Mouse (Mus musculus): ENCODE results near the gene Ccdc81. TPM values are rescaled to one million over a fixed set of nuclear protein-coding genes. Genes with fewer than 3 reads are reported as not detected.

Ccdc81 gene
- total RNA-seq (2012; rRNA removed): 0.11 and 0.13 TPM in 2 replicates

GRCm38 (mm10) chr7:89903442-89904343, at the start of gene Ccdc81:
Gene Ccdc81, minus strand, starts transcription at chr7:89903629.
- TF ChIP-seq ZNF384 (IDR thresholded peaks at IDR 0.05; ENCODE audit: low read depth, low read length): no peak
- TF ChIP-seq MAFK (IDR thresholded peaks at IDR 0.05; ENCODE audit: insufficient read depth, low read depth, low read length): no peak
- no peak for TF ChIP-seq HCFC1 (IDR thresholded peaks at IDR 0.05; ENCODE audit: borderline replicate concordance, insufficient read depth, low read length)
- TF ChIP-seq ZC3H11A (IDR thresholded peaks at IDR 0.05; ENCODE audit: borderline replicate concordance, low read depth, low read length): no peak
- TF ChIP-seq CHD2 (IDR thresholded peaks at IDR 0.05; ENCODE audit: low read depth, low read length): no peak
- Histone ChIP-seq H3K9ac (ENCODE audit: insufficient read depth, low read depth, low read length, poor library complexity, severe bottlenecking) (no peak within 1 kb of the TSS), H3K36me3 (ENCODE audit: control insufficient read depth, insufficient read depth, low read length, poor library complexity, severe bottlenecking) (no peaks in the 10 kb centered on the region), H3K4me3 (ENCODE audit: insufficient read depth in 1 of 2, low read depth in 1 of 2, low read length in 2 of 2, poor library complexity in 1 of 2, severe bottlenecking in 1 of 2) (no peak within 1 kb of the TSS), H3K27ac (ENCODE audit: insufficient read depth, low read depth, low read length, poor library complexity, severe bottlenecking) (no peak within 1 kb of the TSS), H3K9me3 (ENCODE audit: control insufficient read depth, insufficient read depth, low read depth, low read length) (no peaks in the 10 kb centered on the region), H3K4me1 (ENCODE audit: control insufficient read depth in 2 of 2, insufficient read depth in 2 of 2, low read length in 2 of 2, poor library complexity in 1 of 2) (peaks cover 6% of the 10 kb centered on the region in 2 experiments; a peak in 2 of 4 replicates)
- DNase-seq (ENCODE audit: low read depth, low spot score): peak; percentile 39
- in situ Hi-C loops (cut with MboI; ENCODE audit: low sequenced_read_pairs in 2 of 2, unreplicated experiment in 2 of 2): no loop called here

- Histone ChIP-seq H3K4me3 (ENCODE audit: insufficient read depth in 1 of 2, low read depth in 1 of 2, low read length in 2 of 2, poor library complexity in 1 of 2, severe bottlenecking in 1 of 2) (no peak overlapping the region), H3K4me1 (ENCODE audit: control insufficient read depth in 2 of 2, insufficient read depth in 2 of 2, low read length in 2 of 2, poor library complexity in 1 of 2) (peaks cover 0 to 2% of the 10 kb centered on the region in 2 experiments; a peak in 1 of 4 replicates), H3K9ac (ENCODE audit: insufficient read depth, low read depth, low read length, poor library complexity, severe bottlenecking) (no peak overlapping the region), H3K36me3 (ENCODE audit: control insufficient read depth, insufficient read depth, low read length, poor library complexity, severe bottlenecking) (no peaks in the 10 kb centered on the region), H3K27ac (ENCODE audit: insufficient read depth, low read depth, low read length, poor library complexity, severe bottlenecking) (no peak overlapping the region; the same call in 1 of the 2 replicates), H3K9me3 (ENCODE audit: control insufficient read depth, insufficient read depth, low read depth, low read length) (no peaks in the 10 kb centered on the region; the same call in 1 of the 2 replicates)
- TF ChIP-seq CHD2 (IDR thresholded peaks at IDR 0.05; ENCODE audit: low read depth, low read length) (no peak), ZC3H11A (IDR thresholded peaks at IDR 0.05; ENCODE audit: borderline replicate concordance, low read depth, low read length) (no peak), ZNF384 (IDR thresholded peaks at IDR 0.05; ENCODE audit: low read depth, low read length) (no peak; the same call in 1 of the 2 replicates), MAFK (IDR thresholded peaks at IDR 0.05; ENCODE audit: insufficient read depth, low read depth, low read length) (no peak), HCFC1 (IDR thresholded peaks at IDR 0.05; ENCODE audit: borderline replicate concordance, insufficient read depth, low read length) (no peak)
- no peak for DNase-seq (ENCODE audit: low read depth, low spot score)
- in situ Hi-C loops (cut with MboI; ENCODE audit: low sequenced_read_pairs in 2 of 2, unreplicated experiment in 2 of 2): no loop called here
Observed at GRCm38 (mm10) chr7:89949403-89949802, 46.0 kb upstream of the Ccdc81 start.

DNA sequence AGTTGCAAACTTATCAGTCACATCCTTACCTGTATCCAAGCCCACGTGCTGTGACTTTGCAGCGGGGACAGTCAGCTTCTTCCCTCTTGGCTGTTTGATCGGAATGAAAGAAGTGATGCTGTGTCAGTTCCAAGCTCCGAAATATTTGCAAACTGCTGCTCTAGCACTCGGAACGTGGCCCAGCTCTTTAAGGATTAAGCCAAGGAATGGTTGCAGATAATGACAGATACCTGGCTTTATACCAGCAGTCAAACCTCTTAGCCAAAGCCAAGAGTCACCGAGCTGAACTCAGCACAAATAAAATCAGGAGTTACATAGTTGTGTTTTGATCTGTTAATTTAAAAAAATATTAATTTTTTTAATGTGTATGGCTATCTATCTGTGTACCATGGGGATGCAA, 44.6 kb upstream of the Ccdc81 start:
- H3K36me3 ChIP-seq (ENCODE audit: control insufficient read depth, insufficient read depth, low read length, poor library complexity, severe bottlenecking): no peaks in the 10 kb centered on the region
- H3K27ac ChIP-seq (ENCODE audit: insufficient read depth, low read depth, low read length, poor library complexity, severe bottlenecking): no peak overlapping the region
- TF ChIP-seq HCFC1 (IDR thresholded peaks at IDR 0.05; ENCODE audit: borderline replicate concordance, insufficient read depth, low read length) (no peak), CHD2 (IDR thresholded peaks at IDR 0.05; ENCODE audit: low read depth, low read length) (no peak), MAFK (IDR thresholded peaks at IDR 0.05; ENCODE audit: insufficient read depth, low read depth, low read length) (no peak), ZC3H11A (IDR thresholded peaks at IDR 0.05; ENCODE audit: borderline replicate concordance, low read depth, low read length) (no peak), ZNF384 (IDR thresholded peaks at IDR 0.05; ENCODE audit: low read depth, low read length) (no peak)
- peaks cover 0 to 2% of the 10 kb centered on the region in 2 experiments; a peak in 1 of 4 replicates for H3K4me1 ChIP-seq (ENCODE audit: control insufficient read depth in 2 of 2, insufficient read depth in 2 of 2, low read length in 2 of 2, poor library complexity in 1 of 2)
- H3K9ac ChIP-seq (ENCODE audit: insufficient read depth, low read depth, low read length, poor library complexity, severe bottlenecking): no peak overlapping the region
- DNase-seq (ENCODE audit: low read depth, low spot score): no peak
- in situ Hi-C loops (cut with MboI; ENCODE audit: low sequenced_read_pairs in 2 of 2, unreplicated experiment in 2 of 2): no loop called here
- peaks cover 1% of the 10 kb centered on the region; the same call in 1 of the 2 replicates for H3K9me3 ChIP-seq (ENCODE audit: control insufficient read depth, insufficient read depth, low read depth, low read length)
- H3K4me3 ChIP-seq (ENCODE audit: insufficient read depth in 1 of 2, low read depth in 1 of 2, low read length in 2 of 2, poor library complexity in 1 of 2, severe bottlenecking in 1 of 2): no peak overlapping the region

DNA sequence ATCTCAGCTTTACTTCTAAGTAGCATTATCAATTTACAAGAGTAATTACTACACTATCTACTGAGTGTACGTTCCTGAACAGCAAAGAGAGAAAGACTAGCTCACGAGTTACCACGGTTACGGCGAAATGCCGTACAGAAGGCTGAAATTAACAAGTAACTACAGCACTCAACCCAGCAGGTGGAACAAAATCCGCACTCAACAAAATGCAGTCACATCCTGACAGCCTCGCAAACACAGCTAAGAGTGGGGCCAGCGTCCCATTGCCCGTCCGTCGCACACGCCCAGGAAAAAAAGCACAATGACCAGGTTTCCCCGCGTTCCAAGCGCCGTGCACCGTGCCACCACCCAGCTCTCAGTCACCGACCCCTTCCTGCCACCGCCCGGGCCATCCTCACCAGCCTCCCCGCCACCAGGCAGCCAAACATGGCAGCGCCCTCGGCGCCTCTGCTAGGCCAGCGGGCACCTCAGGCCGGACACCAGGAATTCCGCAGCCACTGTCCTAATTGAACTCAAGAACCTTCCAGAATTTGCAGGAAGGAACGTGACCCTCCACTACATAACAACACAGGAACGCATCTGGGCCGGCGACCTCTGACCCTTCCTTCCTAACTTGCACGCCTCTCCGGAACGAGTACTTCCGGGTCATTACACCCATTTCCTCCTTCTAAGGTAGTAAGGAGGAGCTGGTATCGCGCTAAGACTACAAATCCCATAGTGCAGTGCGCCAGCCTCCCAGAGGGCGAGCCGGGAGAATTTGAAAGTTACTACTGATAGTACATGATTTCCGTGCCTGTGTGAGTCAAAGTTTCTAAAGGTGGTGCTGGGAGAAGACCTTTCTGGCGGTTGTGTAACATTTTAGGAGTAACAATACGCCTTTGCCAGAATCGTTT, 37.4 kb upstream of the Ccdc81 start, which contains the start of gene Hikeshi:
Gene Hikeshi (minus strand): TSS at position 634 of the 893 bp plus-strand sequence.
- TF ChIP-seq ZNF384 (IDR thresholded peaks at IDR 0.05; ENCODE audit: low read depth, low read length) (no peak), HCFC1 (IDR thresholded peaks at IDR 0.05; ENCODE audit: borderline replicate concordance, insufficient read depth, low read length) (peak; percentile 93), CHD2 (IDR thresholded peaks at IDR 0.05; ENCODE audit: low read depth, low read length) (peak; percentile 91), ZC3H11A (IDR thresholded peaks at IDR 0.05; ENCODE audit: borderline replicate concordance, low read depth, low read length) (no peak), MAFK (IDR thresholded peaks at IDR 0.05; ENCODE audit: insufficient read depth, low read depth, low read length) (no peak)
- Histone ChIP-seq H3K27ac (ENCODE audit: insufficient read depth, low read depth, low read length, poor library complexity, severe bottlenecking) (peak within 1 kb of the TSS; percentile 81), H3K4me1 (ENCODE audit: control insufficient read depth in 2 of 2, insufficient read depth in 2 of 2, low read length in 2 of 2, poor library complexity in 1 of 2) (peaks cover 0 to 6% of the 10 kb centered on the region in 2 experiments; a peak in 2 of 4 replicates)

More for the DNA sequence above, 37.4 kb upstream of the Ccdc81 start, which contains the start of gene Hikeshi:
- peak; percentile 99 for DNase-seq (ENCODE audit: low read depth, low spot score)
- Histone ChIP-seq H3K4me3 (ENCODE audit: insufficient read depth in 1 of 2, low read depth in 1 of 2, low read length in 2 of 2, poor library complexity in 1 of 2, severe bottlenecking in 1 of 2) (peak within 1 kb of the TSS; percentile 72 to 96), H3K9ac (ENCODE audit: insufficient read depth, low read depth, low read length, poor library complexity, severe bottlenecking) (peak within 1 kb of the TSS; percentile 91), H3K9me3 (ENCODE audit: control insufficient read depth, insufficient read depth, low read depth, low read length) (peaks cover 1% of the 10 kb centered on the region; the same call in 1 of the 2 replicates), H3K36me3 (ENCODE audit: control insufficient read depth, insufficient read depth, low read length, poor library complexity, severe bottlenecking) (0 out of 2 replicates have a peak, but pooled peaks cover 4% of the 10 kb centered on the region)
- in situ Hi-C loops (cut with MboI; ENCODE audit: low sequenced_read_pairs in 2 of 2, unreplicated experiment in 2 of 2): no loop called here
